Mouse (Mus musculus) liver, adult 2 months (tissue): ENCODE measurements around the gene Plpp7. TPM values are rescaled to one million over a fixed set of nuclear protein-coding genes. Genes with fewer than 3 reads are reported as not detected.

ENCODE experiments used
- DNase-seq: peaks from one replicate; pipeline ENCODE4 v3.0.0-alpha.2; 2011; ENCODE audit warnings: low read depth, low spot score; ENCODE audit errors: extremely low read depth
- H3K27ac ChIP-seq: fragments of 200-500 bp; replicated peaks from 2 replicates; pipeline ENCODE4 v1.5.1; 2012; ENCODE audit warnings: low read depth, mild to moderate bottlenecking, control low read depth, inconsistent platforms, low read length; ENCODE audit not compliant: insufficient read depth
- H3K27me3 ChIP-seq: fragments of 200-500 bp; 2 replicates; pipeline ENCODE4 v1.6.1; 2012; ENCODE audit warnings: mild to moderate bottlenecking, moderate library complexity, low read length, inconsistent platforms; ENCODE audit not compliant: control insufficient read depth, insufficient read depth
- H3K36me3 ChIP-seq: fragments of 200-500 bp; 2 replicates; pipeline ENCODE4 v1.6.1; 2012; ENCODE audit warnings: low read length, inconsistent platforms; ENCODE audit not compliant: control insufficient read depth, insufficient read depth
- H3K4me1 ChIP-seq: fragments of 200-500 bp; 2 replicates; pipeline ENCODE4 v1.6.1; 2011; ENCODE audit warnings: low read length; ENCODE audit not compliant: control insufficient read depth, insufficient read depth
- H3K4me3 ChIP-seq: fragments of 200-500 bp; 2 replicates; pipeline ENCODE4 v1.5.1; 2011; ENCODE audit warnings: low read depth, mild to moderate bottlenecking, control low read depth, low read length, moderate library complexity; ENCODE audit not compliant: insufficient read depth
- H3K79me2 ChIP-seq: fragments of 200-500 bp; 2 replicates; pipeline ENCODE4 v1.6.1; 2012; ENCODE audit warnings: inconsistent platforms, mild to moderate bottlenecking, low read length, moderate library complexity; ENCODE audit not compliant: control insufficient read depth, insufficient read depth
- H3K9ac ChIP-seq: fragments of 200-500 bp; 2 replicates; pipeline ENCODE4 v1.6.1; 2012; ENCODE audit warnings: low read depth, mild to moderate bottlenecking, control low read depth, inconsistent platforms, low read length
- CTCF ChIP-seq: fragments of 200-500 bp; IDR thresholded peaks from 2 replicates; pipeline ENCODE4 v1.5.1; 2011; ENCODE audit warnings: low read depth, low read length, control low read depth
- POLR2A ChIP-seq: fragments of 200-500 bp; IDR thresholded peaks from 2 replicates; pipeline ENCODE4 v1.6.1; 2011; ENCODE audit warnings: low read length, control low read depth; ENCODE audit not compliant: insufficient read depth; ENCODE audit errors: extremely low read depth
- WGBS: fragments of 180-500 bp; shearing (Covaris S2); methylation state at CpG from one replicate; pipeline ENCODE4 v1.1.7; 2018; 5-methylcytosine and 5-hydroxymethylcytosine counted together
- polyA plus RNA-seq: library from polyadenylated mRNA; depleted of rRNA; stranded (reverse); fragments of >200 nt; gene quantifications from 2 replicates; pipeline ENCODE4 v1.2.3, GENCODE M21; 2012
- total RNA-seq: library from RNA; depleted of rRNA; stranded (reverse); fragments of >200 nt; gene quantifications from 2 replicates; pipeline ENCODE4 v1.2.3, GENCODE M21; 2014

The Plpp7 gene
- total and polyA plus RNA-seq, 2 experiments = 0.37 to 2.3 TPM

- H3K9ac ChIP-seq = no peak overlapping the region
- H3K79me2 ChIP-seq = no peaks in the 10 kb centered on the region
- WGBS = 44% methylated on average over 16 of the region's 16 CpGs
- H3K4me1 ChIP-seq = peaks cover 5% of the 10 kb centered on the region; the same call in 1 of the 2 replicates
- H3K27me3 ChIP-seq = no peaks in the 10 kb centered on the region
- TF ChIP-seq CTCF (no peak), POLR2A (no peak)
- H3K27ac ChIP-seq = no peak overlapping the region
- no peaks in the 10 kb centered on the region for H3K36me3 ChIP-seq
- H3K4me3 ChIP-seq = no peak overlapping the region
- DNase-seq = no peak
Measured at GRCm38 (mm10) chr2:32127653-32128535, 32.6 kb downstream of the Plpp7 start.

- no peaks in the 10 kb centered on the region for H3K27me3 ChIP-seq
- H3K4me1 ChIP-seq = peaks cover 5% of the 10 kb centered on the region; the same call in 1 of the 2 replicates
- no peaks in the 10 kb centered on the region for H3K79me2 ChIP-seq
- DNase-seq = no peak
- H3K27ac ChIP-seq = no peak overlapping the region
- H3K9ac ChIP-seq = no peak overlapping the region
- WGBS = 82% methylated on average over 5 of the region's 5 CpGs
- TF ChIP-seq POLR2A (no peak), CTCF (no peak)
- H3K36me3 ChIP-seq = no peaks in the 10 kb centered on the region
- no peak overlapping the region for H3K4me3 ChIP-seq
Measured at GRCm38 (mm10) chr2:32128536-32128841, 33.2 kb downstream of the Plpp7 start.

DNA sequence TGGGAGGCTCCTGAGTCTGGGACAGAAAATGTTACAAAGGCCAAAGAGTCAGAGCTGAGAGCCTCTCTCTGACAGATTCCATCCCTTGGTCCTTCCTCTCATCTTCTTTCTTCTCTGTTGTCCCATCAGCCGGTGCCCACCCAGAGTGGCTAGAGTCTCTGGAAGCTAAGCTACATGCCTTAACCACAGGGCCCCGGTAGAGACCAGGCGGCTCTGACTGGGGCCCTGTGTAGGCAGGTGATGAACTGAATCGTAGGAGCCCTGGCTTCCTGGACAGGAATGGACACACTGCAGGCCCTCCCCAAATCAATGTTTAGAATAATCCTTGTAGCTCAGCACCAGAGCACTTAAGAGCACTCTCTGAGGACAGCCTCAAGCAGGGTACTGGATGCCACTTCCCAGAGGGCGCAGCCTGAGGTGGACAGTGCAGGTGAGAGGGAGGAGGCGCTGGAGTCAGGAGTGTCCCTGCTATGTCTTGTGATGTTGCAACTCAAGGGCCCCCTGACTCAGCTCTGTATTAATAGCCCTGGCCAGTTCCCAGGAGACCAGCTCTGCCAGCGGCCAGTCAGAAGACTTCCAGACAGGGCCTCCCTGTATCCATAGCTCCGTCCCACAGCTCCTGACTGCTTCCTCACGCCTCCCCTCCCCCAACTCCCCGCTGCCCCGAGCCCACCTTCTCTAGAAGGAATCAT is 34.2 kb downstream of the Plpp7 start:
- Histone ChIP-seq H3K27me3 (no peaks in the 10 kb centered on the region), H3K4me1 (peaks cover 5% of the 10 kb centered on the region; the same call in 1 of the 2 replicates), H3K79me2 (no peaks in the 10 kb centered on the region), H3K9ac (no peak overlapping the region), H3K27ac (no peak overlapping the region), H3K4me3 (no peak overlapping the region), H3K36me3 (no peaks in the 10 kb centered on the region)
- WGBS = 73% methylated on average over 11 of the region's 11 CpGs
- TF ChIP-seq POLR2A (no peak), CTCF (no peak)
- no peak for DNase-seq

GRCm38 (mm10) chr2:32130435-32130834 is 35.1 kb downstream of the Plpp7 start:
- DNase-seq = peak; percentile 39
- H3K27ac ChIP-seq = no peak overlapping the region
- TF ChIP-seq POLR2A (no peak), CTCF (peak; percentile 78)
- no peaks in the 10 kb centered on the region for H3K36me3 ChIP-seq
- no peaks in the 10 kb centered on the region for H3K27me3 ChIP-seq
- 34% methylated on average over 6 of the region's 6 CpGs for WGBS
- H3K4me1 ChIP-seq = peaks cover 5% of the 10 kb centered on the region; the same call in 1 of the 2 replicates
- H3K9ac ChIP-seq = no peak overlapping the region
- H3K79me2 ChIP-seq = no peaks in the 10 kb centered on the region
- H3K4me3 ChIP-seq = no peak overlapping the region

DNA sequence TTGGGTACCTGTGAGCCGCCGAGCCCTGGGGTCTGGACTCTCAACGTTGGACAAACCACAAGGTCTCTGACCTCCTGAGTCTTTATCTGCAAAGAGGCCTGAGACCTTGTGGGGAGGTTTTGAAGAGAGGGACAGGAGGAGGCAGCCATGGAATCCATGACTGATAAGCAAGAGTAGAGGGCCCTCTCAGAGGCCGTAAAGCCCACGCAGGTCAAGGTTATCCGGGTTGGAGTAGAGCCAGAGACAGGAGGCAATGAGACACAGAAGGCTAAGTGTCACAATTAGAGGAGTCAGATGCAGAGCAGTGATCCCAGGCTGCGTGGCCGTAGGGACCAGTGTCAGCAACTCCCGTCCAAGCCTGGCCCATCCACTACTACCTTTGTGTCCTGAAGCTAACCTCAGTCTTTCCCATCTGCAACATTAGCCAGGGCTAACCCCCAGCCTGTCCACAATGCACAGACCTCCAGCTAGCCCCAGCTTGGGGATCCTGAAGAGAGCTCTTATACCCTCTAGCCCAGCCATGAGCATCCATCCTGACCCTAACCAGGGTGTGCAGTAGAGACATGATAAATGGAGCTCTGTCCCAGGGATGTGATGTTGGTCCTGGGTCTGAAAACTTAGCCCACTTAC is 36.0 kb downstream of the Plpp7 start:
- H3K27ac ChIP-seq = no peak overlapping the region
- DNase-seq = no peak

More for the DNA sequence above, 36.0 kb downstream of the Plpp7 start:
- no peak for TF ChIP-seq POLR2A
- TF ChIP-seq CTCF = no peak
- no peak overlapping the region for H3K9ac ChIP-seq
- H3K36me3 ChIP-seq = no peaks in the 10 kb centered on the region
- H3K79me2 ChIP-seq = no peaks in the 10 kb centered on the region
- H3K27me3 ChIP-seq = no peaks in the 10 kb centered on the region
- peaks cover 5% of the 10 kb centered on the region; the same call in 1 of the 2 replicates for H3K4me1 ChIP-seq
- no peak overlapping the region for H3K4me3 ChIP-seq
- WGBS = 40% methylated on average over 9 of the region's 9 CpGs
